Mouse (Mus musculus) heart, adult 2 months (tissue): ENCODE measurements around the gene Bag2.

Experiments used
- CTCF ChIP-seq: fragments of 200-600 bp; IDR thresholded peaks from 2 replicates; pipeline ENCODE4 v1.8.1; 2022; ENCODE audit warnings: antibody characterized with exemption, mild to moderate bottlenecking, moderate library complexity
- EP300 ChIP-seq: fragments of 200-500 bp; IDR thresholded peaks from 2 replicates; pipeline ENCODE4 v1.6.1; 2011; ENCODE audit warnings: low read depth, low read length, control low read depth; ENCODE audit not compliant: insufficient read depth
- POLR2A ChIP-seq: fragments of 200-500 bp; IDR thresholded peaks from 2 replicates; pipeline ENCODE4 v1.6.1; 2011; ENCODE audit warnings: mild to moderate bottlenecking, low read depth, low read length, control low read depth; ENCODE audit not compliant: insufficient read depth

GRCm38 (mm10) chr1:33754965-33755735, 2.4 kb downstream of the Bag2 start:
- no peak for TF ChIP-seq CTCF
- TF ChIP-seq POLR2A: no peak
- no peak for TF ChIP-seq EP300
